Mouse (Mus musculus) embryo, embryonic 9.5 days (tissue): ENCODE results near the gene Inpp5e.
A peak's percentile ranks its signal among the peaks of the same experiment; 100 is the strongest.
"Not testable (repeated sequence)": the region's sequence is repeated elsewhere in the genome, so short reads cannot be mapped to it uniquely, and the experiment has no call there.

Source experiments
- DNase-seq: peaks from one replicate; pipeline ENCODE4 v3.0.0-alpha.2; 2017; ENCODE audit errors: extremely low spot score

Inpp5e gene

GRCm38 (mm10) chr2:26418120-26418519 lies 9.1 kb upstream of the Inpp5e start:
- no peak for DNase-seq

GRCm38 (mm10) chr2:26417066-26417465 lies 8.1 kb upstream of the Inpp5e start:
- DNase-seq, result no peak

GRCm38 (mm10) chr2:26410931-26411411 lies 2.0 kb upstream of the Inpp5e start:
- DNase-seq, result no peak

GRCm38 (mm10) chr2:26410091-26410490 lies 1.1 kb upstream of the Inpp5e start:
- no peak for DNase-seq

- no peak for DNase-seq
These were observed 359 bp upstream of the Inpp5e start for GRCm38 (mm10) chr2:26409362-26409761.

GRCm38 (mm10) chr2:26403306-26403705 lies 5.7 kb downstream of the Inpp5e start:
- DNase-seq, result no peak

- no peak for DNase-seq
These were observed 6.7 kb downstream of the Inpp5e start for GRCm38 (mm10) chr2:26402265-26402664.

GRCm38 (mm10) chr2:26401023-26401422 lies 8.0 kb downstream of the Inpp5e start:
- DNase-seq, result no peak

GRCm38 (mm10) chr2:26400296-26400695 lies 8.7 kb downstream of the Inpp5e start:
- no peak for DNase-seq

GRCm38 (mm10) chr2:26399647-26400046 lies 9.4 kb downstream of the Inpp5e start:
- no peak for DNase-seq

GRCm38 (mm10) chr2:26398978-26399377 lies 10.0 kb downstream of the Inpp5e start:
- no peak for DNase-seq

- DNase-seq, result no peak
These were observed 17.4 kb downstream of the Inpp5e start for GRCm38 (mm10) chr2:26391617-26392016.

GRCm38 (mm10) chr2:26390954-26391353 lies 18.0 kb downstream of the Inpp5e start:
- no peak for DNase-seq

- DNase-seq, result peak; percentile 80
These were observed 19.8 kb downstream of the Inpp5e start, which contains the start of the genes Entr1 and Pmpca for GRCm38 (mm10) chr2:26389154-26389690. TSS of gene Entr1 (minus strand) at chr2:26389316. TSS of gene Pmpca (plus strand) at chr2:26389339.

GRCm38 (mm10) chr2:26388682-26389153 lies 20.3 kb downstream of the Inpp5e start:
- no peak for DNase-seq

- DNase-seq, result no peak
These were observed 21.3 kb downstream of the Inpp5e start for GRCm38 (mm10) chr2:26387713-26388112.

- not testable (repeated sequence) for DNase-seq
These were observed 28.1 kb downstream of the Inpp5e start for GRCm38 (mm10) chr2:26380871-26381270.

- DNase-seq, result peak; percentile 86
These were observed 28.8 kb downstream of the Inpp5e start, which contains the start of gene Snapc4 for GRCm38 (mm10) chr2:26380131-26380771. TSS of gene Snapc4 (minus strand) at chr2:26380653.

- no peak for DNase-seq
These were observed 36.6 kb downstream of the Inpp5e start for GRCm38 (mm10) chr2:26372396-26372795.

GRCm38 (mm10) chr2:26368572-26368971 lies 40.4 kb downstream of the Inpp5e start:
- no peak for DNase-seq

- no peak for DNase-seq
These were observed 41.1 kb downstream of the Inpp5e start for GRCm38 (mm10) chr2:26367911-26368310.

GRCm38 (mm10) chr2:26364738-26365465 lies 44.1 kb downstream of the Inpp5e start:
- no peak for DNase-seq

- DNase-seq, result no peak
These were observed 45.5 kb downstream of the Inpp5e start for GRCm38 (mm10) chr2:26363481-26363880.
